In the genomic region with DNA sequence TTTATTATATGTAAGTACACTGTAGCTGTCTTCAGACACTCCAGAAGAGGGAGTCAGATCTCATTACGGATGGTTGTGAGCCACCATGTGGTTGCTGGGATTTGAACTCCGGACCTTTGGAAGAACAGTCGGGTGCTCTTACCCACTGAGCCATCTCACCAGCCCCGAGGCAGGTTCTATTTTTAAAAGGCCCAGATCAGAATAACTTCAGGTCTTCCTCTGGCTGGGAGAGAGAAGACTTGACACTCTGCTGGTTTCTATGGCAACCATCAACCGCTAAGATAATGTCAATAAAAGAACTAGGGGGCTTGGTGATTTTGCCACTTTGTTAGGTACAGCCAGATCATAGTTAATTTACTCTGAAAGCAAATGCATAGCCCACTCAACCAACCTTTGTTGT, we compare ENCODE assay signal across 7 mouse cellular contexts. TPM values are rescaled to one million over a fixed set of nuclear protein-coding genes. Genes with fewer than 3 reads are reported as not detected.
DNase-seq lines count a peak whose midpoint lies in the region; ATAC-seq and TF ChIP-seq lines count a peak whose summit lies in the region.
"Not testable (repeated sequence)": the region's sequence is repeated elsewhere in the genome, so short reads cannot be mapped to it uniquely, and the experiment has no call there.

No protein-coding gene starts in this region.

- TF ChIP-seq POLR2A in MEL (IDR thresholded peaks at IDR 0.05; ENCODE audit: control insufficient read depth in 1 of 2, insufficient read depth in 1 of 2, low read depth in 1 of 2, low read length in 2 of 2, poor library complexity in 1 of 2); brain, embryonic 14.5 days (IDR thresholded peaks at IDR 0.05; ENCODE audit: borderline replicate concordance, extremely low read depth, insufficient read depth, insufficient read length, poor library complexity, severe bottlenecking): not testable (repeated sequence)

- peak; percentile 87 for DNase-seq in MEL (ENCODE audit: low read depth, low spot score)
- peak; percentile 58 for DNase-seq in brain, embryonic 14.5 days (ENCODE audit: low read depth)
- peak; percentile 14 for DNase-seq in embryo, embryonic 9.5 days (ENCODE audit: extremely low spot score)
- peak; percentile 43 for DNase-seq in hindbrain, postnatal 0 days (ENCODE audit: low spot score)
- DNase-seq in midbrain, embryonic 14.5 days = peak; percentile 59
- peak; percentile 18 for DNase-seq in midbrain, postnatal 0 days (ENCODE audit: low spot score)

- TF ChIP-seq CTCF in MEL (IDR thresholded peaks at IDR 0.05 in 2 of 3, conservative IDR thresholded peaks at IDR 0.05 in 1 of 3; ENCODE audit: control insufficient read depth in 1 of 3, insufficient read depth in 1 of 3, low read depth in 2 of 3, low read length in 3 of 3, poor library complexity in 1 of 3, severe bottlenecking in 1 of 3); brain, embryonic 14.5 days (IDR thresholded peaks at IDR 0.05; ENCODE audit: borderline replicate concordance, extremely low read depth, insufficient read depth, insufficient read length); hindbrain, postnatal 0 days (IDR thresholded peaks at IDR 0.05; ENCODE audit: low read depth); midbrain, postnatal 0 days (IDR thresholded peaks at IDR 0.05): not testable (repeated sequence)

- H3K4me2 ChIP-seq in forebrain, embryonic 16.5 days (ENCODE audit: low read length); hindbrain, postnatal 0 days (ENCODE audit: low read depth, low read length); midbrain, embryonic 14.5 days (ENCODE audit: low read length); midbrain, postnatal 0 days (ENCODE audit: low read depth, low read length, poor library complexity, severe bottlenecking): not testable (repeated sequence)

- not testable (repeated sequence) for H3K36me3 ChIP-seq in MEL (ENCODE audit: control insufficient read depth in 1 of 2, insufficient read depth in 2 of 2, low read length in 2 of 2); forebrain, embryonic 16.5 days (ENCODE audit: control insufficient read depth, insufficient read depth); hindbrain, postnatal 0 days (ENCODE audit: insufficient read depth, low read length); midbrain, embryonic 14.5 days (ENCODE audit: control insufficient read depth, insufficient read depth, low read length); midbrain, postnatal 0 days (ENCODE audit: insufficient read depth, low read length)

- H3K27me3 ChIP-seq in MEL (ENCODE audit: control insufficient read depth in 1 of 2, insufficient read depth in 2 of 2, low read length in 2 of 2); forebrain, embryonic 16.5 days (replicated peaks; ENCODE audit: control insufficient read depth, insufficient read depth, low read length); hindbrain, postnatal 0 days (ENCODE audit: insufficient read depth, low read length); midbrain, embryonic 14.5 days (ENCODE audit: control insufficient read depth, insufficient read depth, low read length); midbrain, postnatal 0 days (ENCODE audit: insufficient read depth, low read length): not testable (repeated sequence)

- H3K4me1 ChIP-seq in MEL (ENCODE audit: control insufficient read depth in 1 of 2, insufficient read depth in 2 of 2, low read length in 2 of 2) = peaks cover 0 to 27% of the 10 kb centered on the region in 2 experiments; a peak in 2 of 4 replicates
- H3K4me1 ChIP-seq in forebrain, embryonic 16.5 days (replicated peaks; ENCODE audit: control insufficient read depth, insufficient read depth, low read length); hindbrain, postnatal 0 days (ENCODE audit: insufficient read depth, low read length); midbrain, embryonic 14.5 days (ENCODE audit: control insufficient read depth, insufficient read depth, low read length); midbrain, postnatal 0 days (ENCODE audit: insufficient read depth, low read length): not testable (repeated sequence)

- H3K79me2 ChIP-seq in MEL (ENCODE audit: control insufficient read depth, insufficient read depth, low read length, poor library complexity) = not testable (repeated sequence)

- 0 out of 2 replicates have a peak overlapping the region, but pooled peaks have one; percentile 2 for H3K9ac ChIP-seq in MEL (ENCODE audit: control insufficient read depth, low read depth, low read length, poor library complexity, severe bottlenecking)
- not testable (repeated sequence) for H3K9ac ChIP-seq in forebrain, embryonic 16.5 days (replicated peaks; ENCODE audit: low read depth, low read length); hindbrain, postnatal 0 days (replicated peaks; ENCODE audit: low read length); midbrain, embryonic 14.5 days (replicated peaks; ENCODE audit: low read length); midbrain, postnatal 0 days (replicated peaks; ENCODE audit: low read length, poor library complexity, severe bottlenecking)

- peak; percentile 26; the same call in 1 of the 2 replicates for ATAC-seq in forebrain, embryonic 16.5 days
- ATAC-seq in hindbrain, postnatal 0 days; midbrain, embryonic 14.5 days (ENCODE audit: low FRiP score, low TSS enrichment); midbrain, postnatal 0 days (ENCODE audit: low FRiP score): not testable (repeated sequence)

- 75% methylated on average over 4 of the region's 5 CpGs for WGBS in forebrain, embryonic 16.5 days
- 66% methylated on average over 4 of the region's 5 CpGs for WGBS in hindbrain, postnatal 0 days
- 75% methylated on average over 4 of the region's 5 CpGs for WGBS in midbrain, embryonic 14.5 days
- WGBS in midbrain, postnatal 0 days = 57% methylated on average over 4 of the region's 5 CpGs

- H3K27ac ChIP-seq in MEL (ENCODE audit: control insufficient read depth, low read depth, low read length) = peak overlapping the region; percentile 40
- not testable (repeated sequence) for H3K27ac ChIP-seq in forebrain, embryonic 16.5 days (ENCODE audit: low read length); hindbrain, postnatal 0 days; midbrain, embryonic 14.5 days (replicated peaks; ENCODE audit: low read depth, low read length); midbrain, postnatal 0 days (ENCODE audit: low read depth, low read length)

- not testable (repeated sequence) for TF ChIP-seq RAD21 in MEL (IDR thresholded peaks at IDR 0.05; ENCODE audit: low read depth, low read length)

- not testable (repeated sequence) for TF ChIP-seq EP300 in MEL (IDR thresholded peaks at IDR 0.05; ENCODE audit: low read depth in 1 of 2, low read length in 2 of 2)

- peak overlapping the region; percentile 25 to 29; a peak in 3 of 4 replicates for H3K4me3 ChIP-seq in MEL (ENCODE audit: control insufficient read depth in 1 of 2, insufficient read depth in 1 of 2, low read depth in 2 of 2, low read length in 2 of 2)
- not testable (repeated sequence) for H3K4me3 ChIP-seq in forebrain, embryonic 16.5 days (replicated peaks; ENCODE audit: low read length); hindbrain, postnatal 0 days (ENCODE audit: low read length); midbrain, embryonic 14.5 days (replicated peaks; ENCODE audit: low read depth, low read length); midbrain, postnatal 0 days (ENCODE audit: low read depth, low read length)

- not testable (repeated sequence) for H3K9me3 ChIP-seq in MEL (replicated peaks; ENCODE audit: insufficient read depth, low read length); forebrain, embryonic 16.5 days (ENCODE audit: control insufficient read depth, low read length); hindbrain, postnatal 0 days (ENCODE audit: low read length); midbrain, embryonic 14.5 days (ENCODE audit: control insufficient read depth, low read length); midbrain, postnatal 0 days (ENCODE audit: low read length)

TF ChIP-seq in MEL, 35 proteins besides CTCF, POLR2A, EP300 and RAD21:
- TF ChIP-seq TBP (IDR thresholded peaks at IDR 0.05; ENCODE audit: low read depth, low read length) (peak; percentile 98), GATA1 (IDR thresholded peaks at IDR 0.05; ENCODE audit: low read depth, low read length) (peak; percentile 42), MAFK (IDR thresholded peaks at IDR 0.05; ENCODE audit: borderline replicate concordance, low read depth, low read length) (peak; percentile 87), ZNF384 (IDR thresholded peaks at IDR 0.05; ENCODE audit: low read depth, low read length) (peak; percentile 85), MYC (IDR thresholded peaks at IDR 0.05; ENCODE audit: low read depth, low read length) (0 out of 2 replicates have a peak, but pooled peaks have one; percentile 13)
TF ChIP-seq in MEL: peak in this region for 5; not testable (repeated sequence) for 30.

RNA-seq across cellular contexts. Expression of gene Sccpdh, which starts 19.3 kb away (rescaled TPM):
- total RNA-seq in MEL (2012; rRNA removed) = 18.7 and 18.8 TPM in 2 replicates
- 10 to 100 TPM in 1 of 2 experiments, not detected in 1; 18.5 TPM for polyA plus RNA-seq in MEL (2012; ENCODE audit: insufficient read depth in 1 of 2, insufficient read length in 2 of 2, low read depth in 1 of 2, low replicate concordance in 2 of 2, missing spikeins in 1 of 2)
- 58.7 and 65.0 TPM in 2 replicates for polyA plus RNA-seq in brain, embryonic 14.5 days (2012; rRNA removed)
- polyA plus RNA-seq in forebrain, embryonic 16.5 days (2015; fragmentation: Nextera tagmentation; extraction: Ambion mirVana) = 117 and 128 TPM in 2 replicates
- 63.8 and 87.3 TPM in 2 replicates for total RNA-seq in hindbrain, postnatal 0 days (2014; rRNA removed)
- polyA plus RNA-seq in hindbrain, postnatal 0 days (2015; fragmentation: Nextera tagmentation; extraction: Ambion mirVana) = 183 and 187 TPM in 2 replicates
- polyA plus RNA-seq in midbrain, embryonic 14.5 days (2014; fragmentation: Nextera tagmentation; extraction: Ambion mirVana) = 146 and 151 TPM in 2 replicates
- total RNA-seq in midbrain, postnatal 0 days (2014; rRNA removed) = 92.2 and 117 TPM in 2 replicates
- polyA plus RNA-seq in midbrain, postnatal 0 days (2015; fragmentation: Nextera tagmentation; extraction: Ambion mirVana) = 190 and 195 TPM in 2 replicates

Comparison
In these comparisons a context has a peak if more than half of its experiments do, and no peak if none do; other contexts are left out.
1. DNase-seq: peak in every context shown above with its lines; median percentile 87 in MEL; 59 in midbrain, embryonic 14.5 days; 58 in brain, embryonic 14.5 days; 43 in hindbrain, postnatal 0 days; 18 in midbrain, postnatal 0 days; 14 in embryo, embryonic 9.5 days.